Mouse (Mus musculus) hindbrain, embryonic 15.5 days (tissue): Measurements from ENCODE around the gene Col4a1. TPM values are rescaled to one million over a fixed set of nuclear protein-coding genes. Genes with fewer than 3 reads are reported as not detected.

Experiments used
- ATAC-seq: fragments of 200-750 bp; cut with Nextera tagmentation; 2 replicates; pipeline ENCODE4 v1.8.0; 2017; ENCODE audit warnings: low read depth, moderate number of reproducible peaks, moderate TSS enrichment; ENCODE audit not compliant: low FRiP score
- H3K27ac ChIP-seq: fragments of 300-500 bp; sonication (generic); replicated peaks from 2 replicates; pipeline ENCODE4 v1.5.1; 2015; ENCODE audit warnings: mild to moderate bottlenecking, inconsistent platforms
- H3K27me3 ChIP-seq: fragments of 300-500 bp; sonication (generic); 2 replicates; pipeline ENCODE4 v1.6.1; 2015; ENCODE audit warnings: control low read depth, inconsistent platforms
- H3K36me3 ChIP-seq: fragments of 300-500 bp; sonication (generic); 2 replicates; pipeline ENCODE4 v1.6.1; 2015; ENCODE audit warnings: control low read depth, inconsistent platforms
- H3K4me1 ChIP-seq: fragments of 300-500 bp; sonication (generic); replicated peaks from 2 replicates; pipeline ENCODE4 v1.6.1; 2015; ENCODE audit warnings: control low read depth, inconsistent platforms
- H3K4me2 ChIP-seq: fragments of 300-500 bp; sonication (generic); 2 replicates; pipeline ENCODE4 v1.6.1; 2015; ENCODE audit warnings: moderate library complexity, mild to moderate bottlenecking, inconsistent platforms
- H3K4me3 ChIP-seq: fragments of 300-500 bp; sonication (generic); 2 replicates; pipeline ENCODE4 v1.5.1; 2015; ENCODE audit warnings: mild to moderate bottlenecking, inconsistent platforms
- H3K9ac ChIP-seq: fragments of 300-500 bp; sonication (generic); 2 replicates; pipeline ENCODE4 v1.6.1; 2015; ENCODE audit warnings: inconsistent platforms
- H3K9me3 ChIP-seq: fragments of 300-500 bp; sonication (generic); 2 replicates; pipeline ENCODE4 v1.6.1; 2016; ENCODE audit warnings: control low read depth, inconsistent platforms
- WGBS: fragments of 180-500 bp; shearing (Covaris S2); methylation state at CpG from one replicate; pipeline ENCODE4 v1.1.7; 2015; 5-methylcytosine and 5-hydroxymethylcytosine counted together
- polyA plus RNA-seq: library from polyadenylated mRNA; unstranded; fragments of >200 nt; fragmentation: Nextera tagmentation; extraction: Ambion mirVana; gene quantifications from 2 replicates; pipeline ENCODE4 v1.2.1, GENCODE M21; 2015

Gene Col4a1
- polyA plus RNA-seq, 1 experiment from 2014 or later: 92.1 TPM

GRCm38 (mm10) chr8:11150268-11150667, 162.4 kb downstream of the Col4a1 start:
- Histone ChIP-seq H3K36me3 (no peaks in the 10 kb centered on the region), H3K27me3 (no peaks in the 10 kb centered on the region), H3K9ac (no peak overlapping the region), H3K4me3 (no peak overlapping the region), H3K9me3 (no peaks in the 10 kb centered on the region), H3K4me2 (no peak overlapping the region), H3K27ac (no peak overlapping the region), H3K4me1 (no peaks in the 10 kb centered on the region)
- ATAC-seq: no peak
- 93% methylated on average over 3 of the region's 3 CpGs for WGBS

GRCm38 (mm10) chr8:11149201-11149810, 163.3 kb downstream of the Col4a1 start:
- H3K9me3 ChIP-seq: no peaks in the 10 kb centered on the region
- H3K4me1 ChIP-seq: no peaks in the 10 kb centered on the region
- no peaks in the 10 kb centered on the region for H3K36me3 ChIP-seq
- H3K27ac ChIP-seq: no peak overlapping the region
- H3K4me2 ChIP-seq: no peak overlapping the region
- no peak overlapping the region for H3K4me3 ChIP-seq
- H3K9ac ChIP-seq: no peak overlapping the region
- ATAC-seq: no peak
- no peaks in the 10 kb centered on the region for H3K27me3 ChIP-seq
- WGBS: 89% methylated on average over 9 of the region's 9 CpGs

DNA sequence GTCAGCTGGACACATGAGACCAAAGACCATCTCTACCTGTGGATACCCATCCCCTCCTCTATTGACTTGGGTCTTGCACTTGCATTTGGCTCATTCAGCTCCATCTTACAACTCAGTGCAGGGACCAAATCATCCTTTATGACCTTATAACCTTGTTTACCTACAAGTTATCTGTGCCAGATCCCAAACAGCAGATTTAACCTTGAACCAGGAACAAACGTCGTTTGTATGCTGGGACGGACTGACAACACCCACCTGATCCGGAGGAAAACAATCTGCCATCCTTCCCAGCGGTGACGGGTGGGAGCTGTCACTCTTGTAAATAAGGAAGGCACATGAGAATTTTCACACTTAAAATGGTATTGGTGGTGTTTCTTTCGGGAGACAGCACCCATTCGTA, 163.8 kb downstream of the Col4a1 start:
- Histone ChIP-seq H3K27ac (no peak overlapping the region), H3K4me3 (no peak overlapping the region), H3K9ac (no peak overlapping the region), H3K36me3 (no peaks in the 10 kb centered on the region), H3K4me1 (no peaks in the 10 kb centered on the region), H3K9me3 (no peaks in the 10 kb centered on the region), H3K4me2 (no peak overlapping the region), H3K27me3 (no peaks in the 10 kb centered on the region)
- no peak for ATAC-seq
- 91% methylated on average over 8 of the region's 8 CpGs for WGBS

Other genes starting within 250 kb of the Col4a1 start
- 43.0 and 43.6 TPM in 2 replicates for gene Col4a2, start within 50 bp of the Col4a1 start, polyA plus RNA-seq
- 1.3 and 1.5 TPM in 2 replicates for gene Rab20, start 165.9 kb upstream of the Col4a1 start, polyA plus RNA-seq
- 144 and 148 TPM in 2 replicates for gene Naxd, start 184.7 kb upstream of the Col4a1 start, polyA plus RNA-seq
- gene Cars2, start 238.0 kb upstream of the Col4a1 start, polyA plus RNA-seq: 23.2 and 25.2 TPM in 2 replicates
- 45.7 TPM in 2 replicates for gene Ing1, start 242.7 kb upstream of the Col4a1 start, polyA plus RNA-seq